Mouse (Mus musculus) adrenal gland, postnatal 25 days (tissue): ENCODE results near the gene Fkbp10. TPM values are rescaled to one million over a fixed set of nuclear protein-coding genes. Genes with fewer than 3 reads are reported as not detected.

Source experiments
- DNase-seq: peaks from one replicate; pipeline ENCODE4 v3.0.0; 2021; ENCODE audit warnings: mixed read lengths
- total RNA-seq: library from RNA; stranded (reverse); gene quantifications from 2 replicates; pipeline ENCODE4 v1.2.3, GENCODE M21; 2021

Fkbp10 gene
- total RNA-seq, 1 experiment from 2014 or later, result 23.8 TPM

GRCm38 (mm10) chr11:100394353-100395074, 21.0 kb upstream of the Fkbp10 start:
- DNase-seq, result no peak

DNA sequence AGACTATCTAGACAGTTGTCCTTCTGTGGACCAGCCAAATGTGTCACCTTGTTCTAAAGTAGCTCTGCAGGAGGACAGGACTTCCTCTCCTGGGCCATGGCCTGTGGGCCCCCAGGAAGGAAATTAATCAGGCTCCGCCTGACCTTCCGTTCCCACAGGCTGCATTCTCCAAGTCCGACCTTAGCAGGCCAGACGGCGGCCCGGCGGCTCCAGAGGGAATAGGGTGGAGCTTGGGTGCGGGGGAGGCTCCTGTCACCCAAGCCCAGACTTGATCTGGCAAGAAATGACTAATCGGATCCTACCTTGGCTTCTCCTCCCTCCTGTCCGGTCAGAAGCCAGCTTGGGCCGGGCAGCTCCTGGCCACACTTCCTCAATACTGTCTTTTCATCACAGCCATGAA, 20.3 kb upstream of the Fkbp10 start:
- peak; percentile 76 for DNase-seq

DNA sequence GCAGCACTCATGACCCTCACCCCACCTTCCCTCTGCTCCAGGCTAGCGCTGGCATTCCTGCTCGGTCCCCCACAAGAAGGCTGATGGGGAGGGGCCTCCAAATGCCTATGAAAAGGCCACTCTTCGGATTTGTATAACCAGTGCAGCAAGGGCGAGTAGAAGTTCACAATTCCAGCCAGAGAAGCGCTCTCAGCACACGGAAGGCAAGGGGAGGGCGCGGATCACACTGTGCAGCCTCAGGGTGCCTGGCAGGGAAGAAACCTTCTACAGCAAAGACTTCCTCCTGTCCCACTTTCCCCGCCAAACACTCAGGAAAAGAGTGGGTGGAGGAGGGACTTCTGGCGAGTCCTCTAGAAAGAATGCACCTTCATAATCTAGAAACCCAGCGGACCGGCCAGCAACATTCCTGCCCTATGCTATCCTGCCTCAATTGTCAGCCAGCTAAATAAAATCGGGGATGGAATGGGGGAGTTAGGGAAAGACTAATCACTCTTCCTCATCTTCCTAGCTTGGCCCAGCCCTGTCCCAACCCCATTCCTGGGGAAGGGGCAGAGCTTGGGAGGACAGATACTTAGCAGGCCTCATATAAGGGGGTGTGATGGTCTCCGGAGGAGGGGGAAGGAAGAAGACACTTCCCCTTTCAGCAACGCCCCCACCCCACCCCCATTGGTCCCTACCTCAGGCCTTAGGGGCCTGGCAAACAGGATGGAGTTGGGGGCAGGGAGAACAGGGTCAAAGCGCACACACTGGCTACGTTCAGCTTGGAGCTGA, 19.5 kb upstream of the Fkbp10 start:
- no peak for DNase-seq

DNA sequence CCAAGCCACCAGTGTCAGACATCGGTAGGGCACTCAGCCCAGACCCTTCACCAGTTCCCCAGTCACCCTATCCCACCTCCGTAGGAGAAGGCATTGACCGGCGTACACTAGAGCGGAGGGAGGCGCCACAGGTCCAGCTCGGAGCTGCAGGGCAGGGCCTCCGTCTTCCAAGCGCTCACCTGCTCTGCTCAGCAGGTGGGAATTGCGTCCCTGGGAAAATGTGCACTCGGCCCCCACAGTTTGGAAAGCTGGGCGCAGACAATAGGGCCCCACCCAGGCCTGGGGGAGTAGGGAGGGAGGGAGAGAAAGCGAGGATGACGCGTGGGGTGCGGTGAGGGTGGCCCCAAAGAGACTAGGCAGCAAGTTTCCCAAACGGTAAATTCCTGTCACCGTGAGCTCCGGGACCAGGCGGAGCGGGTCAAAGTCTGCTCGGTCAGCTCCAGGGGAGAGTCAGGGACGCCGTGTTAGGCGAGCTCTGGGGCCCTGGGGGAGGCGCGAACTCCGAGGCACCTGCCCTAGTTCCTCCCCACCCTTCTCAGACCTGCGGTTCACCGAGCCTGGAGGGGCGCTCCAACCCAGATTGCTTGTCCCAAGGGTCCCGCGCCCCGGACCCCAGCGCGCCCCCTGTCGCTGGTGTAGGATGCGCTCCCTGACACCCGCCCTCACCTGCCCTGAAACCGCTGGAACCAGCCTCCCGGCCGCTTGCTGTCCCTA, 18.5 kb upstream of the Fkbp10 start:
- DNase-seq, result no peak

DNA sequence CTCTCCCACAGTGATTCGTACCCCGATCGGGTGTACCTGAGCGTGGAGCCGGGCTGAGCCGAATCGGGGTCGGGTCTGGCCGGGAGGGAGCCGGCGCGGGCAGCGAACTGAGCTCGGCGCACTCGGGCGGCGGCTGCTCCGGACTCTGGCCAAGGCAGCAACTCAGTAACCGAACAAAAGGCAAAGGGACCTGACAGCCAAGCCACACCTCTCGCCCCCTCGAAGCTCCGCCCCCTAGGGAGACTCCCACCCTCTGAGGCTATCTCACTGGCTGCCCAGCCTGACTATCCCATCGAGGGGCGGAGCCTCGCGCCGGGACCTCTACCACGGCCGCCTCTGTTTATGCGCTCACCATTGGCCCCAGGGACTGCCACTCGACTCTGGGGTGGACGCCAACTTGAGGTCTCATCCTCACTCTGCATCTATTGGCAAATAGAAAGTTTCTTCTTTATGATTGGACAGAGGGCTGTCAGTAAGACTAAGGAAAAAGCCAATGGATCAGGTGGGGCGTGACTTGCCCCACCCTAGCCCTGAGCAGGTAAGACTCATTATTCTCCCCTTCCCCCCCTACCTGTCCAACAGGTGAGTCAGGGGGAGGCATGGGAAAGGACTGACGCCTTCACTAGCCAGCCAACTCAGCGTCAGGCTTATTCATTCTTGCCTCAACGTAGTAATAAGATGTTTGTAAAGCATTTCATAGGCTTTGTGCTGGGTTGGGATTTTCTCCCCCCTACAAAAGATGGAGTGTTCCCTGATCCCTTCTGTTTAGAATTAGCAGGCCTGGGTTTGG, 17.7 kb upstream of the Fkbp10 start, which contains the start of gene Jup:
Jup (minus strand) TSS at position 164 of the 790 bp plus-strand sequence.
- DNase-seq, result peak; percentile 99

- DNase-seq, result no peak
Measured at GRCm38 (mm10) chr11:100398517-100398916, 17.0 kb upstream of the Fkbp10 start.

DNA sequence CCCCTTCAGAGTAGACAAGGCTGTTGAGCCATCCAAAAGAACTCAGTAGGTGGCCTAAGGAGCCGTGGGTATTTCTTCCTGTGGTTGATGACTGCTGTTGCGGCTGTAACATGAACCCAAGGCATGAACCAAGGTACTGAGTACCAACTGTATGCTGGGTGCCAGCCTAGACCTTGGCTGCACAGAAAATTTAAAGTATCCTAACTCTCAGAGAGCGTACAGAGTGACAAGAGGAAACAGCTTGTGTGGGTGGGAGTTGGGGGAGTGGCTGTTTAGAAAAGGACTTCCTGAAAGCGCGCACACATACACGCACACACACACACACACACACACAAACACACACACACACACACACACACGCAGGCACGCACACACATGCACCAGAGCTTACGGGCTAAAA, 16.2 kb upstream of the Fkbp10 start:
- no peak for DNase-seq

GRCm38 (mm10) chr11:100399727-100400538, 15.6 kb upstream of the Fkbp10 start:
- DNase-seq, result no peak

- no peak for DNase-seq
Measured at GRCm38 (mm10) chr11:100400842-100401241, 14.7 kb upstream of the Fkbp10 start.

DNA sequence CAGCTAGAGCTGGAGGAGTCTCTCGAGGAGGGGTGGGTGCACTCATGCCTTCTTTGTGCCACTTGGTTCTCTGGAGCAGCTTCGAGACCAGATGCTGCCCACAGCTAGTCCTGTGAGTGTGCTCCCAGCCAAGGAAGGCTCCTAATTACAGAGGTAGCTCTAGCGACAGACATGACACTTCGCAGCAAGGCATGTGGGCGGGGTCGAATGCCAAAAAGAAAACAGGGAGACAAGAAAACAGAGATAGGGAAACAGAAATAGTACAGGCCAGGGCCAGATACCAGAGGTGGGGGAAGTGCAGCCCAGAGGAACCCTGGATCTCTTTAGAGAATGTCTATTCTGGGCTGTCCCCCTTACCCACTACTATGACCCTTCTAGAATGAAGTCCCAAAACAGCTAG, 13.3 kb upstream of the Fkbp10 start:
- no peak for DNase-seq

DNA sequence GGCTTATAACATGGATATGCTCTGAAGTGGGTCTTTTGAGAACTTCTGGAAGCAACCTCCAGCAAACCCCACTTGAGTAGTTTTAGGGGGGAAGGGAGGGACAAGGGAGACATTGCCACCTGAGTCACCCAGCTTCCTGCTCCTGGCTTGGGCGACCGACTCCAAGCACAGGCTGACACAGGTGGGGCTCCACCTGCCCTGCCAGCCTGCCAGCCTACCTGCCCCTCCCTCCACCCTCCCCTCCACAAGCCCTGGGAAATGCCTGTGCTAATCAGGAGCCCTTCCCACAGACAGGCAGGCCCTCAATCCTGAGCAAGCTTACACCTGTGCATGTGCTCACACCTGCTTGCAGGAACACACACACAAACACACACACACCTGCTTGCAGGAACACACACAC, 12.8 kb upstream of the Fkbp10 start:
- DNase-seq, result no peak

DNA sequence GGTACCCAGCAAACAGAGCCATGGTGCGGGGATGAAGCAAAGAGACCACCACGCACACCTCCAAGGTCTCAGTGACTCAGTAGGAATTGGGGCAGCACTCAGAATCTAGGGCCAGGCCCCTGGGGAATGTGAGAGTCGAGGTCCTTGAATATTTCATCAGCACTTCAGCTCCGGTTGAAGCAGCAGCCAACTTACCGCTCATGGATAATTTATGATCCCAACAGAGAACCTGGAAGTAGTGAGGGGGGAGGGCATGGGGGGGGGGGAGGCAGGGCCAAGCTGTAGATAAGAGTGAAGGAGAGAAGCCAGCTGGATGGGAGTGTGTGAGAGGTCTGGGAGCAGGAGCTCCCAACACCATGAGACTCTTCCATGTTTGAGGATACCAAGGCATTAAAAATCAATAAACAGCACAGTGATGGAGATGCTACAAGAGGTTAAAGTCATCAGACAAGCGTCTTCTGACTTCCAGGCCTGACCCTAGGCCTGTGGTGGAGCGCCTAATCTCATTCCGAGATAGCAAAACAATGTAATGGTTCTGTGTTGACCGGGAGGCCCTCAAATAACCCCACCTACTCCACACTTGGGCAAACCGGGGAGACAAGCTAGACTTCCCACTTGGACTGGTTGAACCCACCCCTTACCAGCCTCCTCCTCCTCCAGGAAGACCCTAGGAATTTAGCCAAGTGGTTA, 11.9 kb upstream of the Fkbp10 start:
- DNase-seq, result no peak

DNA sequence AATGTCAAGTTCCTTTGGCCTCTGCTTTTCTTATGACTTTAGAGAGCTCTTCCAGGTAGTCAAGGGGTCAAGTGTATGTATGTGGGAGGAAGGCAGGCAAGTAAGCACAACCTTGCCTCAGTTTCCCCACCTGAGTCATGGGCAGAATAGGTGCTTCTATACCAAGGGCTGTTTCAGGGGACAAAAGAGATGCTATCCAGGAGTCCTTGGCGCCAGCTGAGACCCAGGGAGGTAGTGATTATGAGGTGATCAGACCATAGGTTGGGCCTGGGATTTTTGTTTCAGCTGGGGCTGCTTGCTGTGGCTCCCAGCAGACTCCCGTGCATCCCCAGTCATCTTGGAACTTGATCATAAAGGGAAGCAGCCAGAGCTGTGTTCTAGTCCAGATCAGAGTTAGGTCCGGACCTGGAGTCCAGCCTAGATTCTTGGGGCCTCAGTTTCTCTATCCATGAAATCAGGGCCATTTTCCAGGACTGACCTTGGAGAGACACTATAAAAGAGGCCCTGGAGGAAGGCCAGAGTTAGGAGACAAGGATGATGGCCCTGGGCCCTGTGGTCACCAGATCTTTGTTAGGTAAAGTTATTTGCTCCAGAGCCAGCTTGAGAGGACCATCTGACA, 10.9 kb upstream of the Fkbp10 start:
- no peak for DNase-seq

DNA sequence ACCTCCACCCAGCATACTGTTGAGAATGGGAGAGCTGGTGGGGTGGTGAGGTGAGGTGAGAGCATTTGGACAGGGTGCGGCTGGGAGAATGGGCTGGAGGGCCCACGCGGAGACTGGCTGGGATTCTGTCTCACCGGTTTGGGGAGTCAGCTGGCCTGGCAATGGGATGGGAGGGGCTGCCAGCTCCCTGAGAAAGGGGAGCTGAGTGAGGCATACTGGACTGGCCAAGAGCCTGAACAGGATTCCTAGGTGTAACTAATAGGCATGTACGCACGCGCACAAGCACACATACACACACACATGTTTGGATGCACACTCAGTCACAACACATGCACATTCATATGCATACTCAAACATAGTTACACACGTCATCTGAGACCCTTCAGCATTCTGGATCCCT, 9.2 kb upstream of the Fkbp10 start:
- no peak for DNase-seq

GRCm38 (mm10) chr11:100406995-100407705, 8.3 kb upstream of the Fkbp10 start:
- DNase-seq, result no peak

DNA sequence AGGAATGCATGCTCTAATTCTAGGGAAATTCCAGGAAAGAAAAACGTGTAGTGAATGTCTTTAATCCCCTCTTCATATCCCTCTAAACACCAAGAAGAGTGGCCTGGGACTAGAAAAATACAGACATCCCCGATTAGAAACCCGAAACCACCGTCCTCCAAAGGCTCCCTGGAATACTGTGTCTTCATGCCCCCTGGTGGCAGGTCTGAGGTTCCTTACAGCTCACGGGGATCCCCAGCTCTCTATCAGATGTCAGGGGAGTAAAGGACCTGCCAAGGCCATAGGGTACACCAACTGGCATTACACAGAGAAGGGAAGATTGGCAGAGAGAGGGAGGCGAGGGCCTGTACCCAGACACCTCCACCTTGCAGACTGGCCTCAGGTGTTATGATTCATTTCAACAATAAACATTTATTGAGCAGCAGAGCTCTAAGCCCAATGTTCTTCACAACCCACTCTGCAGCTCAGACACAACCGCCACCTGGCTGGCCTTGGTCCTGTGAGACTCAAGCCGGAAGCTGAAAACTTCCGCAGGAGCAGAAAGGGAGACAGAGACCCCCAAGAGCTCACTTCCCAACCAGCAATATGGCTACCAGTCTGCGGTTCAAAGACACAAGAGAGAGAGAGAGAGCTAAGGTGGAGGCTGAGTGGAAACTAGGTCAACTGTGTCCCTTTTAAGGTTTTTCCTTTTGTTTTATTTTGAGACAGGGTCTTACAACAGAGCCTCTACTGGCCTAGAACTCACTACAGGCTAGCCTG, 7.2 kb upstream of the Fkbp10 start:
- DNase-seq, result peak; percentile 70

DNA sequence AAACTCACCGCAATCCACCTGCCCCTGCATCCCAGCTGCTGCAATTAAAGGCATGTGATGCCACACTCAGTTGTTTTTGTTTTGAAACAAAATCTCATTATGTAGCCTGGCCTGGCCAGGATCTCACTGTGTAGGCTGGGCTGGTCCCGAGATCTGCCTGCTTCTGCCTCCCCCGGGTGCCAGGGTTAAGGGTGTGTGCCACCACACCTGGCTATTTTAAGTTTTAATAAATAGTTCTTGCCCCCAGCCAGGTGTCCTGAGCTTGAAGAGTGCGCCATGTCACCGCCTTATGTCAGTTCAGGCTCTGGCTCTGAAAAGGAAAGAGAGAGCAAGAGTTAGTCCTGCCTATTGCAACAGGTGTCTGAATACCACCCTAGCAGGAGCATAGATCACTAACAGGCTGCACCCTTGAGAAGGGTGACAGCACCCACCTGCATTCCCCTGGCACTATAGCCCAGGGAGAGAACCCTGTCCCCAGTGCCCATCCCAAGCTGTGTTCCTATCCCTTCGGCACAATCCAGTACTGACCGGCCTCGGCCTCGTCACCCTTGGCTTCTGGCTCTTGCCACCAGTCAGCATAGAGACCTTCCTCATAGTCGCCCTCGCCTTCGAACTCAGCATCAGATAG, 6.5 kb upstream of the Fkbp10 start:
- DNase-seq, result no peak

DNA sequence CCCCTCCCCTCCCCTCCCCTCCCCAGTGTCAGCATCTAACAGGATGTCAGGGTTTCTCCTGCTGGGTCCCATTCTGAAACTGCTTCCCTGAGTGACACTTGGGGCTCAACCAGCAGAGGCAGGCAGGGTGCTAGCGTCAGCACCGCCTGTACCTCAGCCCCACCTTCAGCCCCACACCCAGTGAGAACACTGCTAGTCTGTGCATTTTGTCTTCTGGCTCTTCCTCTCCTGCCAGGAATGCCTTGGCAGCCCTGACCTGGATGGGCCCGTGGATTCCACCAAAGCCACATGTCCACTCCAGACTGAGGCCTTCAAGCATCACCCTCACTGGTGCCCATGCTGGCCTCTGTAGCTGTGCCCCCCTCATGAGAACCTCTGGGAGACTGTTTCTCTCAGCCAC, 5.8 kb upstream of the Fkbp10 start:
- DNase-seq, result no peak
